Mouse (Mus musculus) G1E (cell line): ENCODE data around the gene Kcnab3. TPM values are rescaled to one million over a fixed set of nuclear protein-coding genes. Genes with fewer than 3 reads are reported as not detected.
A peak's percentile ranks its signal among the peaks of the same experiment; 100 is the strongest.
"Not testable (repeated sequence)": the region's sequence is repeated elsewhere in the genome, so short reads cannot be mapped to it uniquely, and the experiment has no call there.

Experiments used
- ATAC-seq: 2 replicates; pipeline ENCODE4 v1.8.0; 2016; ENCODE audit warnings: mild to moderate bottlenecking; ENCODE audit not compliant: insufficient number of reproducible peaks, poor library complexity, low FRiP score, severe bottlenecking; ENCODE audit errors: extremely low read depth
- DNase-seq: peaks from one replicate; pipeline ENCODE4 v3.0.0; 2012; ENCODE audit warnings: low spot score
- H3K27me3 ChIP-seq: 2 replicates; pipeline ENCODE4 v1.6.1; 2012; ENCODE audit warnings: mild to moderate bottlenecking, low read length, inconsistent platforms; ENCODE audit not compliant: insufficient read depth
- H3K36me3 ChIP-seq: replicated peaks from 2 replicates; pipeline ENCODE3; 2012; ENCODE audit warnings: mild to moderate bottlenecking, inconsistent platforms
- H3K4me1 ChIP-seq: 2 replicates; pipeline ENCODE4 v1.6.1; 2012; ENCODE audit warnings: low read depth, low read length, inconsistent platforms, mixed read lengths; ENCODE audit not compliant: insufficient read depth
- H3K4me3 ChIP-seq: 2 replicates; pipeline ENCODE4 v1.5.1; 2012; ENCODE audit warnings: low read depth, mild to moderate bottlenecking, inconsistent platforms, low read length, moderate library complexity, mixed read lengths
- H3K9me3 ChIP-seq: replicated peaks from 2 replicates; pipeline ENCODE4 v1.6.1; 2012; ENCODE audit warnings: inconsistent platforms
- CTCF ChIP-seq: IDR thresholded peaks from 2 replicates; pipeline ENCODE4 v1.5.1; 2012; ENCODE audit warnings: low read depth, low read length, inconsistent platforms, mixed read lengths
- GATA1 ChIP-seq: IDR thresholded peaks from 2 replicates; pipeline ENCODE4 v1.6.1; 2012; ENCODE audit warnings: borderline replicate concordance, low read length, inconsistent platforms, mixed read lengths
- GATA2 ChIP-seq: IDR thresholded peaks from 2 replicates; pipeline ENCODE4 v1.6.1; 2012; ENCODE audit warnings: low read depth, low read length, inconsistent platforms, borderline replicate concordance
- POLR2AphosphoS5 ChIP-seq: IDR thresholded peaks from 2 replicates; pipeline ENCODE4 v1.6.1; 2012; ENCODE audit warnings: low read depth, low read length, inconsistent platforms; ENCODE audit not compliant: insufficient replicate concordance
- TAL1 ChIP-seq: conservative IDR thresholded peaks from 2 replicates; pipeline ENCODE4 v1.6.1; 2012; ENCODE audit warnings: low read depth, low read length, inconsistent platforms, mixed read lengths
- polyA plus RNA-seq: library from polyadenylated mRNA; stranded (reverse); fragments of >175 nt; gene quantifications from 2 replicates; pipeline ENCODE4 v1.2.3, GENCODE M21; 2012
- total RNA-seq, 2 experiments: library from RNA; stranded (forward) in 1 of 2; stranded (reverse) in 1 of 2; fragments of 200-1000 nt in 1 of 2; fragments of >200 nt in 1 of 2; fragmentation: Nextera tagmentation in 1 of 2; gene quantifications; 2 replicates each; pipeline ENCODE4 v1.2.3; 2014 to 2017

The Kcnab3 gene
- total and polyA plus RNA-seq, 3 experiments, result 0.27 to 1.2 (median 0.60) TPM

GRCm38 (mm10) chr11:69305291-69305690 lies 20.8 kb upstream of the Kcnab3 start:
- no peak for ATAC-seq
- H3K27me3 ChIP-seq, result no peaks in the 10 kb centered on the region
- peaks cover 90% of the 10 kb centered on the region for H3K36me3 ChIP-seq
- no peak for DNase-seq
- no peak for TF ChIP-seq GATA1
- no peak for TF ChIP-seq POLR2AphosphoS5
- TF ChIP-seq TAL1, result no peak
- TF ChIP-seq GATA2, result no peak
- no peak for TF ChIP-seq CTCF
- no peaks in the 10 kb centered on the region; the same call in 1 of the 2 replicates for H3K4me1 ChIP-seq
- H3K9me3 ChIP-seq, result no peaks in the 10 kb centered on the region
- no peak overlapping the region for H3K4me3 ChIP-seq

DNA sequence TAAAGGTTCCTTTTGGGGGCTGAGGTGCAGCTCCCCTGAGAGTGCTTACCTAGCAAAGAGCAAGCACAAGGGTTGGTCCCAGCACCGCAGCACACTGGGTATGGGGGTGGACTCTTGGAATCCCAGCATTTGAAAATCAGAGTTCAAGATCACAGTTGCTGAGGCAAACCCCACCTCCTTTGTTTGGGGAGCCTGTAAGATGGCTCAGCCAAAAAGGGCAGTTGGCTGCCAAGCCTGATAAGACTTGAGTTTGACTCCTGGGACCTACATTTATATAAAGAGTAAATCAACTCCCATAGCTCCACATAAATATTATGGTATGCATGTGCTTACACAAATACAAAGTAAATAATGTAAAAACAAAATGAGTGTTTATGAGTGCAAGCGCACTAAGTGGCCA lies 20.0 kb upstream of the Kcnab3 start:
- Histone ChIP-seq H3K27me3 (no peaks in the 10 kb centered on the region), H3K4me3 (no peak overlapping the region), H3K4me1 (no peaks in the 10 kb centered on the region; the same call in 1 of the 2 replicates), H3K9me3 (no peaks in the 10 kb centered on the region), H3K36me3 (peaks cover 92% of the 10 kb centered on the region)
- no peak for ATAC-seq
- DNase-seq, result no peak
- TF ChIP-seq GATA2 (no peak), TAL1 (no peak), GATA1 (no peak), POLR2AphosphoS5 (no peak)

- Histone ChIP-seq H3K36me3 (peaks cover 95% of the 10 kb centered on the region), H3K4me3 (no peak overlapping the region), H3K4me1 (peaks cover 3% of the 10 kb centered on the region), H3K27me3 (no peaks in the 10 kb centered on the region), H3K9me3 (no peaks in the 10 kb centered on the region)
- TF ChIP-seq POLR2AphosphoS5 (no peak), GATA2 (no peak), GATA1 (no peak), CTCF (no peak), TAL1 (no peak)
- no peak for DNase-seq
- ATAC-seq, result no peak
Measured at GRCm38 (mm10) chr11:69311266-69311665, 14.8 kb upstream of the Kcnab3 start.

- Histone ChIP-seq H3K4me1 (peaks cover 11% of the 10 kb centered on the region), H3K27me3 (no peaks in the 10 kb centered on the region), H3K36me3 (peaks cover 93% of the 10 kb centered on the region), H3K4me3 (peak overlapping the region; percentile 27; the same call in 1 of the 2 replicates), H3K9me3 (no peaks in the 10 kb centered on the region)
- DNase-seq (no peak), ATAC-seq (no peak)
- no peak for TF ChIP-seq CTCF
- TF ChIP-seq GATA1, result no peak
- TF ChIP-seq TAL1, result no peak
- no peak for TF ChIP-seq GATA2
- no peak for TF ChIP-seq POLR2AphosphoS5
Measured at GRCm38 (mm10) chr11:69316361-69316760, 9.7 kb upstream of the Kcnab3 start.

DNA sequence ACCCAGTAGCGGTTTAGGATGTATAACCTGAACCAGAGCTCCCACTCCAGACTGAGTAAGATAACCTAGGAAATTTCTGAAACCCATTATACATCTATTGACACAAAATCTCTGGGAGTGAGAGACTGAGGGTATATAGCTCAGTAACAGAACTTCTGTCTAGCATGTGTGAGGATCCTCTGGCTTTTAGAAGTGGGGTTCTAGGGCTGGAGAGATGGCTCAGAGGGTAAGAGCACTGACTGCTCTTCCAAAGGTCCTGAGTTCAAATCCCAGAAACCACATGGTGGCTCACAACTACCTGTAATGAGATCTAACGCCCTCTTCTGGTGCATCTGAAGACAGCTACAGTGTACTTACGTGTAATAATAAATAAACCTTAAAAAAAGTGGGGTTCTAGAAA lies 8.1 kb upstream of the Kcnab3 start:
- not testable (repeated sequence) for H3K4me3 ChIP-seq, H3K9me3 ChIP-seq, ATAC-seq, H3K27me3 ChIP-seq, DNase-seq
- Histone ChIP-seq H3K4me1 (peaks cover 26% of the 10 kb centered on the region), H3K36me3 (peaks cover 85% of the 10 kb centered on the region)

DNA sequence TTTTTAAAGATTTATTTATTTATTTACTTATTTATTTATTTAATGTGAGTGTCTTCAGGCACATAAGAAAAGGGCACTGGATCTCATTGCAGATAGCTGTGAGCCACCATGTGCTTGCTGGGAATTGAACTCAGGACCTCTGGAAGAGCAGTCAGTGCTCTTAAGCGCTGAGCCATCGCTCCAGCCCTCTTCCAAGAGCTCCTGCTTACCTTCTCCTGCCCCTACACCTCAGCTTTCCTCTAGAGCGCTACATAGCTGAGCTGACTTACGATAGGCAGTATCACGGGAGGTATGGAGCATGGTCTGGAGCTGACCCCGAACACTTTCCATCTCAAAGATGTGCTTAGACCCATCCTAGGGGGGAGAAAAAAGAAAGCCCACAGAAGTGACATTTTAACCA lies 4.5 kb upstream of the Kcnab3 start:
- H3K36me3 ChIP-seq, result peaks cover 59% of the 10 kb centered on the region
- ATAC-seq (no peak), DNase-seq (no peak)
- H3K4me1 ChIP-seq, result peaks cover 50% of the 10 kb centered on the region
- H3K27me3 ChIP-seq, result peaks cover 3% of the 10 kb centered on the region
- H3K9me3 ChIP-seq, result no peaks in the 10 kb centered on the region
- TF ChIP-seq POLR2AphosphoS5, result no peak
- TF ChIP-seq TAL1, result no peak
- TF ChIP-seq GATA2, result no peak
- no peak for TF ChIP-seq CTCF
- no peak for TF ChIP-seq GATA1
- no peak overlapping the region for H3K4me3 ChIP-seq

DNA sequence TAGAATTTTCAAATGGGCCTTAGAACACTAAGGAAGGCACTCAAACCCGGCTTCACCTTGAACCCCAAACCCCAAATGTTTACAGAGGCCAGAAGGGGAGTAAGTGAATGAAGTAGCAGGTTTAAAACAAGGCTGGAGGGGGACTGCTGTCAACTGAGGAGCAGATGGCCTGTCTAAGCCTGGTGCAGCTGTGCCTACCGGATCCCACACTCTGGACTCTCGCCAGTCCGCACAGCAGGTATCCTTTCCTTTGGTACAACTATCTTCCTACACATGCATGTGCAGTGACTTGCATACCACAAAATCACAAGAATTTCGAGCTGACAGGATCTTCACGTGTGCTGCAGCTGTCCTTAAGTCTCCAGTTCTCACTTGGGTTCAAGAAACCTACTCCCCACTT lies 4.0 kb upstream of the Kcnab3 start:
- Histone ChIP-seq H3K4me3 (peak overlapping the region; percentile 53; the same call in 1 of the 2 replicates), H3K9me3 (no peaks in the 10 kb centered on the region), H3K36me3 (peaks cover 55% of the 10 kb centered on the region), H3K27me3 (peaks cover 8% of the 10 kb centered on the region), H3K4me1 (peaks cover 54% of the 10 kb centered on the region)
- no peak for ATAC-seq
- no peak for DNase-seq
- no peak for TF ChIP-seq GATA1
- no peak for TF ChIP-seq CTCF
- TF ChIP-seq POLR2AphosphoS5, result no peak
- no peak for TF ChIP-seq GATA2
- TF ChIP-seq TAL1, result no peak
